Mouse (Mus musculus): ENCODE measurements around the gene Gsdma.
"Not testable (repeated sequence)": the region's sequence is repeated elsewhere in the genome, so short reads cannot be mapped to it uniquely, and the experiment has no call there.

Gene Gsdma

DNA sequence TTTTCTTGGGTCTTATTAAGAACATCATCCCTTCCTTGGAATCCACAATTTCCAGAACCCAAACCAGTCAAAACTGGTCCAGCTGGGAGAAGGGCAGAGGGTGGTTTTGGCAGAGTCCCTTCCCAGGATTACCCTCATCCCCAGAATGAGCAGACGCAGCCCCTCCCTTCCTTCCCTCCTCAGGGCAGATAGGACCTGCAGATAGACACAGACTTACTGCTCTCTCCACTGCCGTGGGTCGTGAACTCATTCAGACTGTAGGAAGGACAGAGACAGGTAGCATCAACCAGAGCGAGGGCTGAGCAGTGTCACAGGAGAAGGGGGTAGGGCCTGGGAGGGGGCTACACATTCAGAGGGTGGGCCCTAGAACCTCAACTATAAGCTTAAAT lies 46.9 kb downstream of the Gsdma start:
- peak; percentile 93 for DNase-seq

DNA sequence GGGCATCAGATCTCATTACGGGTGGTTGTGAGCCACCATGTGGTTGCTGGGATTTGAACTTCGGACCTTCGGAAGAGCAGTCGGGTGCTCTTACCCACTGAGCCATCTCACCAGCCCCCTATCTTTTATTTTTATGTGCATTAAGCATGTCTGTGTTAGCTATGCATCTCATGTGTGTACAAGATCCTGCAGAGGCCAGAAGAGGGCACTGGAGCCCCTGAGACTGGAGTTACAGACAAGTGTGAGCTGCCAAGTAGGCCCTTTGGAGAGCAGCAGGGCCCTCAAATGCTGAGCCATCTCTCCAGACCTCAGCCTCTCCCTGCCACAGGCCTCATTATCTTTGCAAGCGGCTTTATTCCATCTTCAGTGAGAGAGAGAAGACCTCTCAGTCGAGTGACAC lies 47.9 kb downstream of the Gsdma start:
- not testable (repeated sequence) for DNase-seq

DNA sequence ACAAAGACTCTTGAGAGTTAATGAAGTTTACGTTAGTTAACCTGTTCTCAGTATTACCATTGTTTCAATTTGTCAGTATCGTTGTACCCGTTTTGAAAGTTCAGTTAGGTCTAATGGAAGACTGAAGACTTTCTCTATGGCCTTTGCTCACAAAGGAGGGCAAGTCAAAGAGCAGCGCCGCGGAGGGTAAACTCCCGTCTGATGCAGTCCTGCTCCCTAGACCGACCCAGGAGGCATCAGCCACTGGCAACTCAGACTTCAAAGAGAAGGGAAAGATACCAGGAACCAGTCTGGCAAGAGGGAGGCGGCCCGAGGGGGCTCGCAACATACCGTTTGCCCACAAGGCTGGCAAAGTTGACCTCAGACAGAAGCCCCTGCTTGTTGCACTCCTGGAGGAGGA lies 49.6 kb downstream of the Gsdma start:
- no peak for DNase-seq

DNA sequence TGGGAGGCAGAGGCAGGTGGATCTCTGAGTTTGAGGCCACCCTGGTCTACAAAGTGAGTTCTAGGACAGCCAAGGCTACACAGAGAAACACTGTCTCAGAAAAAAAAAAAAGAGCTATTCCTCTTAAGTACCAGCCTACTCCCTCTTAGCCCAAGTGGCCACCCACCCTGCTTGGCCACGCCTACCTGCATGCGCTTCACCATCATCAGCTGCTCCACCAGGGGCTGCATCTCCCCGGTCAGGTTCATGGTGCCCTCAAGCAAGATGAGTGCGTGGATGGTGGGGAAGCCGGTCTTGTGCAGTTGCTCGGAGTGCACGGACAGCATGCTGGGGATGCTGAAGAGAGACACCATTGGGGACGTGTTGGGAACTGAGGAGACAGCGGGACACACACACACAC lies 51.8 kb downstream of the Gsdma start:
- DNase-seq, result no peak

DNA sequence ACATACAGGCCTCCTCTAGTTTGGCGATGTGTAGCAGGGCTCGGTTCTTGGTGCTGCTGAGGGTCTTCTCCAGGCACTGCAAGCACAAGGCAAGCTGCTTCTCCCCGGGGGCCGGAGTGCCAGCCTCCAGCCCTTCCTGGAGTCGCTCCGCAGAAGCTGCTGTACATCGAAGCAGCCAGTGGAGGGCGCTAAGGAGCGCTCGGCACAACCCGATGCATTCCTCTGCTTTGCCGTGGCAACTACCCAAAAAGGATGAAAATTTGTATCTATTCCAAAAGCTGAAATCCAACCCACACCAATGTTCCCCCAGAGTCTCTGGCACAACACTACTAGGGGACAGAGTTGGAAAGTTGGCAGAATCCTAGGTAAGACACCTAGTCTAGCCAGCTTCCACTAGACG lies 53.8 kb downstream of the Gsdma start:
- DNase-seq, result peak; percentile 96

DNA sequence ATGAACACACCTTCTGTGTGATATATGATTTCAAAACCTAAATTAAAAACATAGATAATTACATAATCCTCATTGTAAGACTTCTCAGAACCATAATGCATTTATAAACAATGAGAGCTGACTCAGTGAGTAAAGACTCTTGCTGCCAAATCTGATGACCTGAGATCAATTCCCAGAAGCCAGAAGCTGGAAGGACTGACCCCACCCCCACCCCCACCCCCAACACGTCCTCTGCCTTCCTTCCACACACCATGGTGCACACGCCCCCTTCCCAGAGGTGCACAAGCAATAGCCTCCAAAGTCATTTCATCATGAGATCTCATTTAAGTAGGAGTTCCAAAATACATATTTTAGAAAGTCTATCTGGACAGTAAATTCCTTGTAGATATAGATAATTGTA lies 56.6 kb downstream of the Gsdma start:
- no peak for DNase-seq

DNA sequence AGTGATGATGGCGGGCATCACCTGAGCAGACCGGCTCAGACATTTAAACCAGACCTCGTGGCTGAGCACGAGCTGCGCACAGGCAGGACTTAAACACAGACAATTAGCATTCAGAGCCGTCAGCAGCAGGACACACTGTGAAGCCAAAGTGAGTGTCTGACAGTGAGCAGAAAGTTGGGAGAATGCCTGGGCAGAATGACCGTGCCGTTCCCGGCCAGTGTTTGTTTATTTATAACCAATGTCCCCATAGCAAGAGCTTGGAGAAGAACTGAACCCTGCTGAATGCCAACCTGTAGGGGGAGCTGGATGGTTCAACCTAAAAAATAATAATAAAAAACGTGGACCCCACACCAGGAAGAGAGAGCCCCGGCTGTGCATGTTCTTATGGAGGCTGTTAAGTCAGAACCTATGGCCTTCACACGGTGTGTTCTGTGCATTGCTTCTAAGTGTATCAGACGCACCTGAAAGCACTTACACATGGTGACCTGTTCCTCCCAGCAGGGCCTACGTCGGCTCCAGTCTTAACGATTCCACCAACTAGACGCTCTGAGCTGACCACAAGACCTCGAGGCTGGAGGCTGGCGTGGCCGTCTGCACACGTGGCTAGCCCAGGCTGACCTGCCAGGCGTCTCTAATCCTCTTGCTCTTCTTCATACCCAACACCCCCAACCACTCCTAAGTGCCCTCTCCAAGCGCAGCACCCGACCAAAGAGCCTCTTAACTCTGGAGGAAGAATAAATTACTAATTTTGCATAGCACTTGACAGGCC lies 57.5 kb downstream of the Gsdma start:
- DNase-seq, result peak; percentile 99

DNA sequence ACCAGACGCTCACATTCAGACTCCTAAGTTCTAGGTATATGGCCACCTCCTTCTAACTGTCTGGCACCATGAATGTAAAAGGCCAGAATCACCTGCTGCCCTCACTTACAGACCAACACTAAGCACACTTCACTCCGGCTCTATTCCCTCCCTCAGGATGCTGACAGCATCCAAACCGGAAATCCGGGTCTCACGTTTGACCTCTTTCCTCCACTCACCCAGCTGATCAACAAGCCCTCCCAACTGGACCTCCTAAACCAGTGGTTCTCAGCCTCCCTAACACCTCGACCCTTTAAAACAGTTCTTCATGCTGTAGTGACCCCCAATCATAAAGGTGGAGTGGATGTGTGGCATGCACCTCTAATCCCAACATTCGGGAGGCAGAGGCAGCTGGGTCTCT lies 58.9 kb downstream of the Gsdma start:
- peak; percentile 88 for DNase-seq

DNA sequence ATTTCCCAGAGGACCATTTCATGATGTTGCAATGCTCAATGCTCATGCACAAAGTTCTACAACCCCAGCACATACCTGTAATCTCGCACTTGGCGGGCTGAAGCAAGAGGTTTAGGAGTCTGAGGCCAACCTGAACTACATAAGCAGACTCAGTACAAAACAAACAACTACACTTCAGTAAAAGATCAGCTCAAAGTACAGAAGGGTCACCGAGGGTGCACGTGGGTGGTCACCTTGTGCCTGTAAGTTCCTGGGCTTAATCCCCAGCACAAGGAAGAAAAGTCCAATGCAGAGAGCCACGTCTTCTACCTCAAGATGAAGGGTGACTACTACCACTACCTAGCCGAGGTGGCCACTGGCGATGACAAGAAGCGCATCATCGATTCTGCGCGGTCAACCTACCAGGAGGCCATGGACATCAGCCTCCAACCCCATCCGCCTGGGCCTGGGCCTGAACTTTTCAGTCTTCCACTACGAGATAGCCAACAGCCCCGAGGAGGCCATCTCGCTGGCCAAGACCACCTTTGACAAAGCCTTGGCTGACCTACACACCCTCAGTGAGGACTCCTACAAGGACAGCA lies 61.9 kb downstream of the Gsdma start:
- peak; percentile 90 for DNase-seq

Measured in heart, adult 11 months (tissue).